Mouse (Mus musculus): ENCODE results near the gene Socs7. TPM values are rescaled to one million over a fixed set of nuclear protein-coding genes. Genes with fewer than 3 reads are reported as not detected.

Gene Socs7
- polyA plus RNA-seq, 1 experiment: 6.3 TPM

DNA sequence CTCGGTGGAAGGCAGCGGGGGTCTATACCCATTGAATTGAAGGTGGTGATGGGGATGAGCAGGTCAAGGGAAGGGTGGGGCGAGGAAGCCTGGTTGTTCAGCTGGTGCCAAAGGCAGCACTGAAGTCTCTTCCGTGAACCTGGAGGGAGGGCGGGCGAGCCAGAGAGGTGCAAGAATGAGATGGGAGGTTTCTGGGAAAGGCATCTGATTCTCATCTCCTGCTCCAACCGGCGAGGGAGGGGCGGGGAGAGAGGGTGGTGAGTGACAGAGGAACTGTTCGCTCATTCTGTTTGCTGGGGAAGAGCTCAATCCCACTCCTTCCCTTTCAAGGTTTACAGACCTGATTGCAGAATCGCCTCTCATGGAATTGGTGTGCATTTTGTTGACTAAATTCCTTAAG lies 31.3 kb downstream of the Socs7 start:
- Histone ChIP-seq H3K4me1 (ENCODE audit: control insufficient read depth, insufficient read depth, insufficient read length, low read length) (no peaks in the 10 kb centered on the region), H3K27ac (replicated peaks; ENCODE audit: low read depth, low read length) (no peak overlapping the region), H3K4me3 (ENCODE audit: insufficient read depth, low read depth, low read length) (no peak overlapping the region)

DNA sequence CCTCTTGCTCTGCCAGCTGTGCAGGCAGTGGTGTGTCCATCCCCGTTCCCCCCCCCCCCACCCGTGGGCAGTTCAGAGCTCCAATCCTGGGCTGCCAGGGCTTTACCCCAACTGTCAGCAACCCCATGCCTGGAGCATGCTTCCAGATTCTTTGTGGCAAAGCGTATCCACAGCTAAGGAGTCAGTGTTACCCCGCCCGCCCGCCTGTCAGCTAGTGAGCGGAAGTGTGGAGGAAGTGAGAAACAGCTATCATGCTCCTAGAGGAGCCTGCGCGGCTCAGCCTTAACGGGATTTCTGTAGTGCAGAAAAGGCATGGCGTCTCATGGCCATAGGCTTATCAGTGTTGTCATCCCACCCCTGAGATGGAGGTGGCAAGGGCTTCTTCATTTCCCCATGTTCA lies 31.8 kb downstream of the Socs7 start:
- H3K4me3 ChIP-seq (ENCODE audit: insufficient read depth, low read depth, low read length): no peak overlapping the region
- no peaks in the 10 kb centered on the region for H3K4me1 ChIP-seq (ENCODE audit: control insufficient read depth, insufficient read depth, insufficient read length, low read length)
- H3K27ac ChIP-seq (replicated peaks; ENCODE audit: low read depth, low read length): no peak overlapping the region

DNA sequence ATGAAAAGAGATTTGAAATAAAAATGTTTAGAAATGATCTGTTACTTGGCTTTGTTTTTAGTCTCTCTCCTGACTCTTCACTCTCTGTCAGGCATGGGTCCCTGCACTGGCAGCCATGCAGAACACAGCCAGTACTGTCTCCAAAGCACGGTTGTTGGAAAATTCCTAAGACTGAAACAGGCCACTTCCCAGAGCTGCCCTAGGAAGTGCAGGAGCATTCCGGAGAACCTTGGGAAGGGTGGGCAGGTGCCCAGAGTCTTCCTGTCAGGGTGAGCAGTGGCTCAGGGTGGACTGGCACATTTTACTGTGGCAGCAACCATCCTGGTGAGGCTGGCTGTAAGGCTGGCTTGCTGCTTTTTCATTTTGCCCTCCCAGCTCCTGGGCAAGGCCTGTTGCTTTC lies 36.2 kb downstream of the Socs7 start:
- Histone ChIP-seq H3K4me3 (ENCODE audit: insufficient read depth, low read depth, low read length) (no peak overlapping the region), H3K27ac (replicated peaks; ENCODE audit: low read depth, low read length) (no peak overlapping the region), H3K4me1 (ENCODE audit: control insufficient read depth, insufficient read depth, insufficient read length, low read length) (no peaks in the 10 kb centered on the region)

DNA sequence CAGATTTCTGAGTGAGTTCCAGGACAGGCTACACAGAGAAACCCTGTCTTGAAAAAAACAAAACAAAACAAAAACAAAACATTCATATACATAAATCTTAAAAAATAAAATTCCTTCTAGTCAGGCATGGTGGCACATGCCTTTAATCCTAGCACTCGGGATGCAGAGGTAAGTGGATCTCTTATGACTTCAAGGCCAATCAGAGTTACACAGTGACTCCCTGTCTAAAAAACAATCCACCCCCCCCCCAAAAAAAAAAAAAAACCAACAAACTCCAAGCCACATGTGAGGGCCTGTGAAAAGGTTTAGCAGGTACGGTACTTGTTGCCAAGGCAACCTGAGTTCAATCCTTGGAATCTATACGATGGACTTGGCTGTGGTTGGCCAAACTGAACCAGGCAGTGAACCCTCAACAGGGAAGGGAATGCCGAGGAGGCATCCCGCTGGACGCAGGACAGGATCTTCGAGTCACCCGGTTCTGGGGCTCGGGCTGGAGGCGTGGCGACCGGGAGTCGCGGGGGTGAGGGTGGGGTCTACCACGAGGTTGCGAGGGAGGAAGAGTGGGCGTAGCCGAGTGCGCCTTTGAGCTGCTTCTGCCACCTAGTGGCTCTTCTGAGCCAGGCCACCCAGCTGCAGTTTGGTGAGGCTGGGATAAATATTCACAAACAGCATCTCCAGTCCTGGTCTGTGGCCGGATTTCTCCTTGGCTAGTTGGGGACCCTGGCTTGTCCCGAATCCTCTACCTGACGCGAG lies 37.8 kb downstream of the Socs7 start:
- peaks cover 6% of the 10 kb centered on the region for H3K4me1 ChIP-seq (ENCODE audit: control insufficient read depth, insufficient read depth, insufficient read length, low read length)
- peak overlapping the region; percentile 10 for H3K4me3 ChIP-seq (ENCODE audit: insufficient read depth, low read depth, low read length)
- H3K27ac ChIP-seq (replicated peaks; ENCODE audit: low read depth, low read length): no peak overlapping the region

DNA sequence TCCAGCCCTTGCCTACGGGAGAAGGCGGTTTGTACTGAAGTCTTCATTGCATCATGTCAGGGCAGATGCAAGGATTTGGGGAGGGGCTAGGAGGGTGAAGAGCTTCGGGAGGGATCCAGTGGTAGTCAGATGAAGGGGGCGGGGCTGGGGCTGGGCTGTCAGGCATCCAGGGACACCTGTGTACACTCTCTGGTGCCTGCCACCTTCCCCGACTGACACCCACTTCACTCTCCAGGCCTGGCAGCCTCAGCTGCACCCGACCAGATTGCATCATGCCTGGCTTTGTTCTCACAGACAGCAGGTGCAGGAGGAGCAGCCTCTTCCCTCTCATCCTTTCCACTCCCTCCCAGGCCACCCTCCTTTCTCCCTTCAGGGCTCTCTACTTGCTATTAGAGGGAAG lies 38.7 kb downstream of the Socs7 start:
- H3K4me3 ChIP-seq (ENCODE audit: insufficient read depth, low read depth, low read length): no peak overlapping the region
- peaks cover 11% of the 10 kb centered on the region for H3K4me1 ChIP-seq (ENCODE audit: control insufficient read depth, insufficient read depth, insufficient read length, low read length)
- no peak overlapping the region for H3K27ac ChIP-seq (replicated peaks; ENCODE audit: low read depth, low read length)

DNA sequence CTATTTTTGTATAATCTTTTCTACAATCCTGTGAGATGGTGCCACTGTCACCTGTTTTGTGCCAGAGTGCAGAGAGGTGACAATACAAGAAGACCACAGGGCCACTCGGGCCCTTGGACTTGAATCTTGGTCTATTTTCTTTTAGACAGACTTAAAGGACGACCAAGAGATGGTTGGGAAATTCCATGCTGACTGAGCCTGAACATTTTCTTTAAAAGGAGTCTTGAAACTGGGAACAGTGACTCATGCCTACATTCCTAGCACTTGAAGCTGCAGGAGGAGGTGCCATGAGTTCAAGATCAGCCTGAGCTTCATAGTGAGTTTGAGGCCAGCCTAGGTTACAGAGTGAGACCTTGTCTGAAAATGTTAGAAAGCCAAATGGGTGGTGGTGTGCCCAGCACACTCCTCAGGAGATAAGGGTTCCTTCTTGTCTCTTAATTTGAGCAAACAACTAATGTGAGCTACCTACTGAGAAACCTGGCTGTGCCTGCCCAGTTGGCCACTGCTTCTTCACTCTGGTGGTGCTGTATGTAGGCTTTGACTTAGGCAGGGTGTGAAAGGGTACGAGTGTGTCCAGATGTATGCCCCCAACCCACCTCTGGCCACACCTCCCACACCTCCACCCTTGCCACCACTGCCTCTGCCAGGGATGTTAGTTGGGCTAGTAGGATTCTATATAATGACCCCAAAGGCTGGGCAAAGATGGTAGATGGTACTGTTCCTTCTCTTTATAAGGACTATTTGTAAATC lies 39.5 kb downstream of the Socs7 start:
- H3K27ac ChIP-seq (replicated peaks; ENCODE audit: low read depth, low read length): no peak overlapping the region

DNA sequence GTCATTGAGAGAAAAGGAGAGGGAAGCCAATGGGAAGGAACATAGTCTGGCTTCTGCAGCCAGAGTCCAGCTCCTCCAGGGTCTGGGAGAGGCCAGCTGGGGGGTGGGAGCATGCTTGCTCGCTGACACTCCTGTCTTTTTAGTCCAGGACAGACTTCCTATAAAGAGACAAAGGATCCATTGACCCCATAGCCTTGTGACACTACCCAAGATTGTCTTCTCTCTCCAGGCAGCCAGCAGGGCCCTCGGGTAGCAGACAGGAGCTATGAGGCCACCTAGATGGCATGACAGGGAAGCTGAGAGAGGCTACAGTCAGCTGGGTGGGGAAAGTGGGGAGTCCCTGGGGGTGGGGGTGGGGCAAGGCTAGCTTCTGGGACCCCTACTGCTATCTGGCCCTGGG lies 40.4 kb downstream of the Socs7 start:
- Histone ChIP-seq H3K4me1 (ENCODE audit: control insufficient read depth, insufficient read depth, insufficient read length, low read length) (peaks cover 11% of the 10 kb centered on the region), H3K4me3 (ENCODE audit: insufficient read depth, low read depth, low read length) (no peak overlapping the region), H3K27ac (replicated peaks; ENCODE audit: low read depth, low read length) (no peak overlapping the region)

More for the DNA sequence above, 39.5 kb downstream of the Socs7 start:
- H3K4me3 ChIP-seq (ENCODE audit: insufficient read depth, low read depth, low read length): no peak overlapping the region
- H3K4me1 ChIP-seq (ENCODE audit: control insufficient read depth, insufficient read depth, insufficient read length, low read length): peaks cover 11% of the 10 kb centered on the region

DNA sequence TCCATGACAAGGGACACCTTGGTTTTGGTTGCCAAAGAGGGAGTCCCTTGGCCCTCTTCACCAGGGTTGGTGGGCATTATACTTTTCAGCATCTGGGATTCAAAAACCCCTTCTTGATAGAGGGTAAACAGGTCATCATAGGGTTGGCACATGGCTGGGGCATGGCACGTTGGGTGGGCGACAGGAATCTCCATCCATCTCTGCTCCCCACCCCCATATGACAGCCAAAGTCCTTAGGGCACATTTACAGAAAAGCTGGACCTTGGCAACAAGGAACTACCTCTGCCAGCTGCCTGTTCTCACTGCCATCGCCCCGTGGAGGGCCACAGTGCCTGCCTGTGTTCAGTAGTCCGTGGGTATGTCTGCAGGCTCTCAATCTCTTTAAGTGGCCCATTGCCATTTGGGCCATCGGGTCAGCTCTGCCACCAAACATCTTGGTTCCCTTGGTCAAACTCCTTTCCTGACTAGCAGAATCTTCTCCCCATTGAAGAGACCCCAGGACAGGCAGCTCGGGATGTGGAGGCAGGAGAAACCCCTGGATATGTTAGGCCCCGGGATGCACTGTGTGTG lies 41.3 kb downstream of the Socs7 start:
- no peak overlapping the region for H3K27ac ChIP-seq (replicated peaks; ENCODE audit: low read depth, low read length)
- H3K4me1 ChIP-seq (ENCODE audit: control insufficient read depth, insufficient read depth, insufficient read length, low read length): peaks cover 11% of the 10 kb centered on the region
- 0 out of 2 replicates have a peak overlapping the region, but pooled peaks have one; percentile 61 for H3K4me3 ChIP-seq (ENCODE audit: insufficient read depth, low read depth, low read length)

DNA sequence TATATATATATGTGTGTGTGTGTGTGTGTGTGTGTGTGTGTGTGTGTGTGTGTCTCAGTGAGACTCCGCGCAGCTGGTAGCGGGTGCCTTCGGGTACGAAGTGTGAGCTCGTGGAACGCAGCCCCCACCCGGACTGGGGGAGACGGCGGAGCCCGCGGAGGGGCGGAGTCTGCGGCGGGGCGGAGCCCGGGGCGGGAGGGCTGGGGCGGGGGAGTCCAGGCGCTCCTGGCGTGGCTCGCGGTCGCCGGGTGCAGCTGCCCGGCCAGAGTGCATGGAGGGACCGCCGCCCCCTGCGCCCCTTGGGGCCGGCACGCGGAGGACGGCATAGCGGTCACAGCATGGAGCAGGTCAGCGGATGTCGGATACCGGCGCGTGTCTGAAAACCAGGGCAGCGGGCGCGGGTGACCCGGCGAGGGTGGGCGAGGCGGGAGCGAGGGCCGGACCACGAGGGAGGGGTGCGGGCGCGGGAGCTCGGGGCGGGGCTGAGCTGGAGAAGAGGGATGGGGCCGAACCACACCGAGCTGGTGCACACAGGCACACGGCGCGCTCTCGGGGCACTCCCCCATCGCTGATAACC lies 41.9 kb downstream of the Socs7 start:
- Histone ChIP-seq H3K4me3 (ENCODE audit: insufficient read depth, low read depth, low read length) (peak overlapping the region; percentile 61), H3K4me1 (ENCODE audit: control insufficient read depth, insufficient read depth, insufficient read length, low read length) (peaks cover 11% of the 10 kb centered on the region), H3K27ac (replicated peaks; ENCODE audit: low read depth, low read length) (no peak overlapping the region)

DNA sequence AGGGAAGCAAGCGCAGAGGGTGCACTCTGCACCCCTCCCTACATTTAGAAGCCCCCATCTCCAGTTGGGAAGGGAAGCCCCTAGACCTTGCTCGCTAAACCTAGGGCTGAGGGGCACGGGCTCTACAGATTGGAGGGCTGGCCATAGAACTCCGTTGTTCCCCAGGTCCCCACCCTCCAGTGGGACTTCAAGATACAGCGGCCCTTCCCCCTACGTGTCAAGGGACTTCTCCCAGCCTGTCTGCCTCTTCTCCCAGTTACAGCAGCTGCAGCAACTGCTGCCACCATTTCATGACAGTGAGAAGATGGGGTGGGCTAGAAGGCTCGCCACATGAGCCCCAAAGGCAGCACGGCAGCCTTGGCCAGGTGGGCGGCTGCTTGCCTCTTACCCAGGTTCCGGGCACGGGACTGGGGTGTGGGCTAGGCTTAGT lies 42.4 kb downstream of the Socs7 start:
- peak overlapping the region; percentile 61 for H3K4me3 ChIP-seq (ENCODE audit: insufficient read depth, low read depth, low read length)
- H3K4me1 ChIP-seq (ENCODE audit: control insufficient read depth, insufficient read depth, insufficient read length, low read length): peaks cover 11% of the 10 kb centered on the region
- no peak overlapping the region for H3K27ac ChIP-seq (replicated peaks; ENCODE audit: low read depth, low read length)

DNA sequence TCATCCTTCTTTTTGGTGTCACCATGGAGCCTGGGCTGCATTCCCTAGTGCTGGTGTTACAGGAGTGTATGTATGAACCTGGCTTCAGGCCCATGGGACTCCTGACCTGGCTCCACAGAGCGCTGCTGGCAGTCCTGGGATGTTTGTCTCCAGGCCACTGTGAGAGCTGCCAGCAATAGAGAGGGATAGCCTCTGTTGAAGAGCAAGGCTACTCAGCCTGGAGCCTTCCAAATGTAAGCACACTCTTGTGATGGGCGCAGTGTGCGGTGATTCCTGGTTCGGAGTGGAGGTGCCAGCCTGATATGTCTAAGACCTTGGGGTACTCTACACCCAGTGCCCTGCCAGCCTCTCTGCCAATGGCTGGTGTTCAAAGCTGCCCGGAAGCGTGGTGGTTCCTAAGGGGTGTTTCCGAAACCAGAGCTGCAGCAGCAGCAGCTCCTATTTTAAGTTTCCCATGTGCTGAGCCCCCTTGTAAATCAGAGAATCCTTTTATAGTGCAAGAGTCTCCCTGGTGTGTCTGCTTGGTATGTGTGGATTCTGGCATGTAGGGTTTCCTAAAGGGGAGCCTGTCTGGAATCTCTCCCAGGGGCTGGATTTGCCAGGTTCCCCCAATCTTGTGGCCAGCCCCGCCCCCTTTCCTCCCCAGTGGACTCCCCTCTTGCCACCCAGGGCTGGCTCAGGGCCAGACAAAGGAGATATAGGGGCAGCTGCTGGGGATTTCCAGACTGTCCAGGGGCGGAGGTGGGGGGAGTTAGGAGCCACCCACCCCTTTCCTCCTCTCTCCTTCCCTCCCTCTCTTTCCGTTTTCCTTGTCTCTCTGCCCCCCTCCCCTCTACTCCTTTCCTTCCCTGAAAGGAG lies 44.0 kb downstream of the Socs7 start:
- Histone ChIP-seq H3K27ac (replicated peaks; ENCODE audit: low read depth, low read length) (no peak overlapping the region), H3K4me1 (ENCODE audit: control insufficient read depth, insufficient read depth, insufficient read length, low read length) (peaks cover 11% of the 10 kb centered on the region), H3K4me3 (ENCODE audit: insufficient read depth, low read depth, low read length) (no peak overlapping the region)

DNA sequence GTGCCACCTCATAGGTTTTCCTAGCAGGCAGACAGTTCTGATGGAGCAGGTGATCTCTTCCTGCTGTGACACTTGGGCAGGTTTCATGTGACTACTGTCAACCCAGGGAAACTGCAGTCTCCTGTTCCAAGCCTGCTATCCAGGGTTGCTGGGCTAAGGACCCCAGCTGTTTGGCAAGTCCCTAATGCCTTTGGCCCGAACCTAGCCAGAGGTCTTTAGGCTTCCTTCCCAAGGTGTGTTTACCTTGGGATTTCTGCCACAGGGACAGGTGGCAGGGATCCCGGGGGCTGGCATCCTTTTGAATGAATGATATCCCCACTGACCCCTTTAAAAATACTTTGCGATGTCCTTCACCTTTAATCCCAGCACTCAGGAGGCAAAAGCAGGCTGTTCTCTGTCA lies 45.1 kb downstream of the Socs7 start:
- no peak overlapping the region for H3K4me3 ChIP-seq (ENCODE audit: insufficient read depth, low read depth, low read length)
- peaks cover 14% of the 10 kb centered on the region for H3K4me1 ChIP-seq (ENCODE audit: control insufficient read depth, insufficient read depth, insufficient read length, low read length)
- H3K27ac ChIP-seq (replicated peaks; ENCODE audit: low read depth, low read length): no peak overlapping the region

DNA sequence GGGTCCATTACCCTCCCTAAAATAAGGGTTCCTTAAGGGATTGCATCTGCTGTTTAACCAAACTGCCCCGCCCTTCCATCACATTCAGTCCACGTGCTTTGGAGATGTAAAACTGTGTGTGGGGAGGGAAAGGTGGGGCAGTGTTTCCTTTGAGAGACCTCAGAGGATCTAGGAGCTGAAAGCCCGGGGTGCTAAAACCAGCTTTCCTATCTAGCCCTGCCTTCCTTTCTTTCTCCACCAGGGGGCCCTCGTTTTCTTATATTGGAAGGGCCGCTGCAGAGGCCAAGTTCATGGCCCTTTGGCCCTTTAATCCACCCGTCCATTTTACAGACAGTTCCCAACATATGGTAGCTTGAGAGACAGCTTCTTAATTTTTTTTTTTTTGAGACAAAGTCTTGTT lies 45.8 kb downstream of the Socs7 start:
- Histone ChIP-seq H3K27ac (replicated peaks; ENCODE audit: low read depth, low read length) (no peak overlapping the region), H3K4me1 (ENCODE audit: control insufficient read depth, insufficient read depth, insufficient read length, low read length) (peaks cover 21% of the 10 kb centered on the region), H3K4me3 (ENCODE audit: insufficient read depth, low read depth, low read length) (no peak overlapping the region)

DNA sequence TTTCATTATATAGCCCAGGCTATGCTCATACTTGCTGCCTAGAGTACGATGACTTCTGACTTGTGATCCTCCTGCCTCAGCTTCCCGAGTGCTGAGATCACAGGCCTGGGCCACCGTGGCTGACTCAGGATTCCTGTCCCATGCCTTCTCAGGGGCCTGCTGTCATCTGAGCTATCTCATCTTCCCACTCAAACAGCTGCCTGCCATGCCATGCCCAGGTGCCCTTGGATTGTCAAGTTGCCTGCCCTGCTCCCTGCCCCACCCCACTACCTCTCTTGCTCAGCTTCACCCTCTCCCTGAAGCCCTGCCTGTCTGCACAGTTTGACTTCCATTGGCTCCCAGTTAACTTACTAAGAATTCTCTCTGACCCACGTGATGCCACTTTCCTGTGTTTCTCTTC lies 48.6 kb downstream of the Socs7 start:
- H3K4me1 ChIP-seq (ENCODE audit: control insufficient read depth, insufficient read depth, insufficient read length, low read length): peaks cover 14% of the 10 kb centered on the region
- no peak overlapping the region for H3K27ac ChIP-seq (replicated peaks; ENCODE audit: low read depth, low read length)
- no peak overlapping the region for H3K4me3 ChIP-seq (ENCODE audit: insufficient read depth, low read depth, low read length)

All from brown adipose tissue, adult 24 weeks (tissue).